Mouse (Mus musculus) right cerebral cortex, postnatal 4 days (tissue): ENCODE data around the gene Reps1.
"Not testable (repeated sequence)": the region's sequence is repeated elsewhere in the genome, so short reads cannot be mapped to it uniquely, and the experiment has no call there.

ENCODE experiments used
- DNase-seq: peaks from one replicate; pipeline ENCODE4 v3.0.0-alpha.2; 2022

Gene Reps1

DNA sequence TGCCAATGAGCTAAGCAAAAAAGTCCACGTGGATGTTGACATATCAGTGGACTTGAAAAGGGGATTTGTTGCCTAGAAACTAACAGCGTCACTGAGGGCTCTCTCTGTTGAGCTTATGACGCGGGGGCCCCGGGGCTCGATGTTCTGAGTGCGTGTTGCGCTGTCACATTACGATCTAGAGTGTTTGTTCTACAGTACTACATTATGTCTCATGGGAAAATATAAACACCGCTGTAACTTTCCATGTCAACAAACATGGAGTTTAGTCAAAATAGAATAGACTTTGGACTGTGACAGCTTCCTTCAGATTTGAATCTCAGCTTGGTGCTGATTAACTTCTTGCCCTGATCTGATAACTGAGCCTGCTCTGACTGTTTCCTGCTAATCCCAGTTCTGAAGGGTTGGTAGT lies 10.4 kb downstream of the Reps1 start:
- no peak for DNase-seq

DNA sequence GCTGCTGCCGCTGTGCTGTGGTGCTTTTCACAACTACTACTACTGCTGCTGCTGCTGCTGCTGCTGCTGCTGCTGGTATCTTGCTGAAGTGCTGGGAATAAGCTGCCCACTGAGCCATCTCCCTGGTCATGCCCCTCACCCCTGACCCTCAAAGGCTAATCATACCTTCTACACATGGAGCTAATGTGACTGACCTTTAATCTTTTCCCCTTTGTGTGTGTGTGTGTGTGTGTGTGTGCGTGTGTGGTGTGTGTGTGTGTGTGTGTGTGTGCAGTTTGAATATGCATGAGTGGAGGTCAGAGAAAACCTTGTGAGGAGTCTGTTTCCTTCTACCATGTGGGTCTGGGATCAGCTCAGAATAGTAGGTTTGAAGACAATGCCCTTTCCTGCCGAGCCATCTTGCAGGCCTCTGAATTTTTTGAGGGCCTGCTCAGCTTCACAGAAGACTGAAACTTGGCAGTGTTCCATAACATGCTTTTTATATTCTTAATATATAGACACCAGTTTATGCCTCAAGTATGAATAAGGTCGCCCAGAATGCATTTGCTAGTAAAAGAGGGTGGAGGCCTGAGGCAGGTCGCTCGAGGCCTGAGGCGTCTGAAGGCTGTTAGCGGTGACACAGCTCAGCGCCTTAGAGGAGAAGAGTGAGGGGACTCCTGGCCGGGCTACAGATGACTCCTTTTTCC lies 12.2 kb downstream of the Reps1 start:
- DNase-seq = no peak

DNA sequence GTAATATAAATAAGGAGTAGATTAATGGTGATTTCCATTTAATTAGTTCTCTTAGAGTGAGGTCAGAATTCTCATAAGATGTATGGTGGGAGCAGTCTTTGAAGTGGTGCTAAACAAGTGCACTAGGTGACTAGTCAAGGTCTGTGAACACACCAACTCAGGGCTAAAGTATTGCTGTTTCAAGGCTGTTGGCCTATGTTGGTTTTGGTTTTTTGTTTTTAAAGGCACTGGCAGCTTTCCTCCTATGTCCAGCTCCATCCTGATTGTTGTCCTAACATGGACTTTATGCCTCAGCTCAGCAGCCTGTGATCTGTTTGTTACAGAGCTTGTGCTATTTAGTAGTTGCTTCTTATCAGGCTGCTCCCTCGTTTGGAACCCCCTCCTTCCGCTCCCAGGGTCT lies 13.2 kb downstream of the Reps1 start:
- DNase-seq = no peak

DNA sequence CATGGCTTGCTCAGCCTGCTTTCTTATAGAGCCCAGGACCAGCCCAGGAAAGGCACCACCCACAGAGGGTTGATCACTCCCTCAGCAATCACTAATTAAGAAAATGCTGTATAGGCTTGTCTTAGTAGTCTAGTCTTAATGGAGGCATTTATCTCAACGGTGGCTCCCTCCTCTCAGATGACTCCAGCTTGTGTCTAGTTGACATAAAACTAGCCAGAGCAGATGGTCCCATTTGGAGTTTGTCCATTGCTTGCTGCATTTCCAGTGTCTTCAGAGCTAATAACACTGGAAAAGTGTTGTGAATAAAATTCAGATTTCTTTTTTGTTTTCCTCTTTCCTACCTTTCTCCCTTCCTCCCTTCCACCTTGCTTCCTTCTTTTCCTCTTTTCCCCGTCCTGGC lies 13.9 kb downstream of the Reps1 start:
- no peak for DNase-seq

GRCm38 (mm10) chr10:18070144-18070543 lies 14.5 kb downstream of the Reps1 start:
- DNase-seq = peak; percentile 26

DNA sequence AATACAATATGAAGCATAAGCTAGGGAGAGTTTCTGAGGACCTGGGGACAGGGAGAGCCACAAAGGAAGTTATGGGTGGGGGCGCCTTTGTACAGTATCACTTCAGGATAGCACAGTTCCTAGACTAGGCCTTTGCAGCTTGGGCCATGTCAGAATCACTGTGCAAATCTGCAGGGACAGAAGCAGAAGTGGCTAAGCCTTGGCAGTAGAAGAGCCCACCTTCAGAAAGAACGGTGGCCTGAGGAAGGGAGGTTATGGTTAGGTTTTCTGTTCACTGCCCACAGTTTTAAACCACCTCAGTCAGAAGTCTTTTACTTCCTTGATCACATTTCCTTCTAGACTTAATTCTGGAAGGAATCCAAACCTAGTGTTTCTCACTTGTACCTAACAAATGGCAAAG lies 15.0 kb downstream of the Reps1 start:
- no peak for DNase-seq

- DNase-seq = no peak
Measured at GRCm38 (mm10) chr10:18072871-18073270, 17.2 kb downstream of the Reps1 start.

GRCm38 (mm10) chr10:18074383-18075075 lies 18.9 kb downstream of the Reps1 start:
- no peak for DNase-seq

- no peak for DNase-seq
Measured at GRCm38 (mm10) chr10:18075845-18076244, 20.2 kb downstream of the Reps1 start.

DNA sequence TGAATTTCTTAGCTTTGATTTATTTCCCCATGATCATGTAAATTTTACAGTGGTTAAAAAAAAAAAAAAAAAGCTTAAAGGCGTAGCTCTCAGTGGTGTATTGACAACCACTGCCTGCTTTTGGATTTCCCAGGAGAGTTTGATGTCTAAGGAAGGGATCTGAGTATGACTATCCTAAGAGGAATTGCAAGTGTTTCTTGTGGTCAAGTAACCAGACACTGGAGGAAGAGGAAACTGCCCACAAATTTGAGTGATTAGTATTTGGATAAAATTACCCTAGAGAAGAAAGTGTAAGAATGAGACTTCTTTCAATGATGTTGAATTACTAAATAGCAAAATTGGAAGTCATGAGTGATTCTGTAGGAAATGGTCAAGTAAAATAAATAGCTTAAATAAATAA lies 25.9 kb downstream of the Reps1 start:
- no peak for DNase-seq

DNA sequence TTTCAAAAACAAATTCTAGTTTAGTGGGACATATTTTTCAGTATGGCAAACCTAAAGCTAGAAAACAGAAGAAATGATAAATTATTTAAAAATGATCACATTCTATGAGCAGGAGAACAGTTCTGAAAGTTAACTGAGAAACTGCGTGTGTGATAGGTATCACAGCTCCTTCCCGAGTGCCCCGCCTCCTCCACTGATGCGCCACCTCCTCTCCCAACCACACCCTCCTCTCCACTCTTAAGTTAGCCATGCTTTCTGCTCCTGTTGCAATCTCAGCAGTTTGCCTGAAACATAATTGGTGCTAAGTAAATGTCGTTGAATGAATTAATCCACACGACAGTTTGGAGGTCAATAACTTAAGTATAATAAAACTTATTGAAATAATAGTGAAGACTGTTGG lies 27.1 kb downstream of the Reps1 start:
- no peak for DNase-seq

GRCm38 (mm10) chr10:18090691-18091090 lies 35.0 kb downstream of the Reps1 start:
- DNase-seq = no peak

GRCm38 (mm10) chr10:18102166-18102565 lies 46.5 kb downstream of the Reps1 start:
- DNase-seq = no peak

DNA sequence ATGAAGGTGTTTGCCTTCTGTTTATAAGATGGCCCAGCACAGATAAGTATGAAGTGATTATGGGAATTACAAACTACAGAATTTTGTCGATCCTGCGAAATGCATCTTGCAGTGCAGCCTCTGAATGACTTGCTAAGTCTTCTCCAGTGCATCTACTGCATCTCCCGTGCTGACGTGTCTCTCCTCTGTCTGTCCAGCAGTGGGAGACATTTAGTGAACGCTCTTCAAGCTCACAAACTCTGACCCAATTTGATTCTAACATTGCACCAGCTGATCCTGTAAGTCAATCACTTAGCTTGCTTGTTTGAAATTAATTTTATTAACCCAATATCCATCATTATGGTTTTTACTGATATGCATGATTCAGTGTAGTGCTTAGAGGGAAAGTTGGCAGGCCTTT lies 51.8 kb downstream of the Reps1 start:
- DNase-seq = no peak

DNA sequence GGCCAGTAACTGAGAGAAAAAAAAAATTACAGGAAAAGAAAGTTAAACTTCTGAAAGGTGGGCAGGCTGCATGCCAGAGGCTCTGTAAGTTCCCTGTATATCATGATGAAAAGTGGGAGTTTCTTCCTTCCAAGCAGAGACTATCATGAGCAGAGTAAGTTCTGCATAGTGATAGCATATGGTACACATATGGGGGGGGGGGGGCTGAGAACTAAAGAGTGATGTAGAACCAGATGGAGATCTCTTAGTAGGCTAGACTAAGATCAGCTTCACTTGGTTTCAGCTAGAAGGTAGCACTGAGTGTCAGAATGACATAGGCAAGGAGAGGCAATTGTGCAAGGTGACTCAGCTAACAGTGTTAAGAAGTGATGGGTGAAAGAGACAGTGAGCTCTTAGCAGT lies 55.3 kb downstream of the Reps1 start:
- no peak for DNase-seq

- no peak for DNase-seq
Measured at GRCm38 (mm10) chr10:18113473-18114093, 57.9 kb downstream of the Reps1 start.

DNA sequence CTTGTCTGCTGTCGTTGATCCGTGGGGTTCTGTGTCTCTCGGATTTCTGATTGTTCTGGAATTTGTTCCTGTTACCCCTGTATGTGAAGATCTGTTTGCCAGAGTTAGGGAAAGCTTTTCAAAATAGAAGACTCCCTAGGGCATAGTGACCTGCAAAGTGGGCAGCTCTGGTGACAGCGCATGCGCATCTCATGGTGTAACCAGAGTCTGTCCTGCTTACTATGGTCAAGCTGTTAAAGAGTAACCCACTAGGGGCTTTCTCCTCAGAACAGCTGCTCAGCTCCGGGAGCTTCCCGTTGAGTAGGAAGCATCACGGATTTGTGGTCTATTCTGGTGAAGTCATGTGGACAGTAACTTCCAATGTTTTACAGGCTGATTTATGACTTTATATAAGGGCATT lies 62.7 kb downstream of the Reps1 start:
- DNase-seq = no peak

DNA sequence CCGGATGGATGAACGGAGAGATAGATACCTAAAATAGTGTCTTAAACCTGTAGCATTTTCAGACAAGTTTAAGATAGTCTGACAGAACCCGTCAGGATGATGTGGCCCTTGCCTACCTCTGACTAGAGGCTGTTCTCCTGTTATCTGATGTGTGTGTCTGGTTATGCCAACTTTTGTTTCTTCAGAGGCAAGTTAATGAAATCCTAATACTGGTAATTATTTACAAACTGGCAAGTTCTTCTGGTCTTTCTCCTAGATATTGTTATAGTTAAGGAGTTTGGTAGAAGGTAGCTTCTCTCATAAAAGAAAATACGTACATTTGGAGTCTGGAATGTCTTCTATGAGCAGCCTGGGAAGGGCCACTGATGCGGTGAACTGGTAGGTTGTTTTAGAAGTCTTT lies 74.6 kb downstream of the Reps1 start:
- DNase-seq = no peak

DNA sequence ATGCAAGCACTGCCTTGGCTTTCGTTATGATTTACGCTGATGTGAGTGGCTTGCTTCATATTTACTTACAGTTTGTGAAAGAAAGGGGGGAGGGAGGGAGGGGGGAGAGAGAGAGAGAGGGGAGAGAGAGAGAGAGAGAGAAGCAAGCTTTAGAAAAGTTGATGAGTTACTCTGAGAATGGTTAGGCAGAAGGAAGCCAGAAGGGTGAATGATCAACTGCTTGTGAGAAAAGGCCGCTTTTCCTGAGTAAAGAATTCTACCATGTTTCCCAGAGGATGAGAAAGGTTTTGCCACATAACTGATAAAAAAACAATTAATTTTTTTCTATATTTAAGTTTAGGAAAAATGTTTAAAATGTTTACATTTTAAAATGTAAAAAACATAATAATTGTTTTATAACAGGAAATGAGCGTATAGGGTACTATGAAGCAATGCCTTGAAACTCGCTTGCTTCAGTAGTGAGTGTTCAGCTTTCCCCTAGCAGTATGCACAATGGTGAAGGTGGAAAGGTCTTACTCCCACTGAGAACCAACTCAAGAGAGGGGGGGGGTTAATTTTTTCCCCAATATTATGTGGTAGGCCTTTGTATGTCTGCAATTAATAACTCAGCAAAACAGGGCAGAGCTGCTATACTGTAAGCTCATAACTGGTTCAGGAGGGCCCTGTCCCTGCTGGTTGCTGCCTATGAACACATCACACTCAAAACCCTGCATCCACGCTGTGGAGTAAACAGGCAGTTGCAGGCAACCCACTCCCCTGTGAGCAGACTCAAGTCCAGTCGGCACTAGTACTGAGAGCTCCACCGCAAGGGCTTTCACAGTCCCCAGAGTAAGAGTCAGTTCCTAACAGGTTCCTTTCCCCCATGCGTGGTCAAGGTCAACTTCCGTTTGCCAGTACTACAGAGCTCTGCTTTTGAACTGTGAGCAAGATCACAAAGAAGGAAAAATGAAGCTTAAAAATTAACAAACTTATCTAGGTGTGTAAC lies 76.3 kb downstream of the Reps1 start:
- DNase-seq = no peak

GRCm38 (mm10) chr10:18138853-18139503 lies 83.3 kb downstream of the Reps1 start:
- DNase-seq = not testable (repeated sequence)

GRCm38 (mm10) chr10:18139615-18140014 lies 84.0 kb downstream of the Reps1 start:
- DNase-seq = no peak

- no peak for DNase-seq
Measured at GRCm38 (mm10) chr10:18141389-18141788, 85.7 kb downstream of the Reps1 start.

DNA sequence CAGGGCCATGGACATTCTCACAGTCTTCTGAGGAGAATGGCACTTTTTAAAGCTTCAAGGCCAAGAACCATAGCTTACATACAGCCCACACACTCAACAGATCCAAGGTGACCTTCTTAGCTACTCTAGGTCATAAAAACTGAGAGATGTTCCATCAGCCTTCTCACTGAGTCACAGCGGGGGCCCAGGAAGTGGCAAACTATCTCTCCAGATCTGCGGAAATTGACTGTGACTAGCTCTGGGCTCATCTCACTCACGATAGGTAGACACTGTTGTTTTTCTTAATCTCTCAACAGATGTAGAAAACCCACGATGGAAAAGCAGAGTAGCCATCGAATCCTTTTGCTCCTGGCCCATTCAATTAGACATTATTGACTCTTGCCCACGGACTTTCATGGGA lies 86.6 kb downstream of the Reps1 start:
- no peak for DNase-seq
